Mouse (Mus musculus) lung, postnatal 4 days (tissue): ENCODE data around the gene Bloc1s1.

ENCODE experiments used
- DNase-seq, 2 experiments: peaks; one replicate each; pipeline ENCODE4 v3.0.0; 2021

Bloc1s1 gene

GRCm38 (mm10) chr10:128931441-128931840, 7.6 kb upstream of the Bloc1s1 start:
- no peak for DNase-seq

GRCm38 (mm10) chr10:128929638-128930378, 6.0 kb upstream of the Bloc1s1 start:
- DNase-seq: peak; percentile 65 to 83

- no peak for DNase-seq
Observed at GRCm38 (mm10) chr10:128928356-128928755, 4.5 kb upstream of the Bloc1s1 start.

- peak; percentile 97 to 98 for DNase-seq
Observed at GRCm38 (mm10) chr10:128923013-128923691, 683 bp downstream of the Bloc1s1 start.

GRCm38 (mm10) chr10:128922822-128923012, 1.1 kb downstream of the Bloc1s1 start, which contains the start of gene Rdh5:
Rdh5 (minus strand) TSS chr10:128922888.
- no peak for DNase-seq

DNA sequence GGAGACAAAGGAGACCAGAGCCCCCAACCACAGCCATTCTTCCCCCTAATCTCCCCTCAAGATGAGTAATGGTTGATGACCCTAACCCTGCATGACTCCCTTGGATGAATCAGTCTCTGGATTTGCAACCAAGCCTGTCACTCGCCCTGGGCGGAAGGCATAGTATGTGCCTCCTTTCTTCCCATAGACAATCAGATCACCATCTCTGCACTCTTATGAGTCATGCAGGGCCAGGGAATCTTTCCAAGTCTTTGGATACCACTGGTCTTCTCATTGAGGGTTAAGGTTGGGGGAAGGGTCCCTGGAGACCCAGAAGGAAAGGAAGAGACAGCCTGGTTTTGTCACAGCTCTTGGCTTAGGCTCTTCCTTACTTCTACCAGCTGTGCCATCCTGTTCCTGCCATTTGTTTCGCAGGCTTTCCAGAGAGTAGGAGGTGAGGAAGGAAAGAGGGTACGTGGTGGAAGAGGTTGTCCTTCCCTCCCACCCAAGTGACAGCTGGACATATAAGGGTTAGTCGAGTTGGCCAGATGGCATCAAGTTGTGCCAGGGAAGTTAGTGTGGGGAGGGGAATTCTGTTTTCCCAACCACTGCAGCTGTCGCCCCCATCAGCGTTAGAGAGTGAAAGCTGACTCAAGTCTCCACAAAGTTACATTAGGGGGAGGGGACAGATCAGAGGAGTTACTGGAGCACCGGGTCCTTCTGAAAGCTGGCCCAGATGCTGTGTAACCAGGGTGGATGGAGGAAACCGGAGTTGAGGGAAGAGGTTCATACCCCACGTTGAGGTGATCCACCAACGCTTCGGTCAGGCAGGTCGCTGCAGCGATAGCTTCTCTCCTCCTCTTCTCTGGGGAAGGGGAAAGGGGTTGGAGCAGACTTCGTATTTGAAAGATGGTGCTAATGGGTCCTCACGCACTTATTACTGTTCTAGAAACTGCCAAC, 1.7 kb downstream of the Bloc1s1 start:
- DNase-seq: no peak

DNA sequence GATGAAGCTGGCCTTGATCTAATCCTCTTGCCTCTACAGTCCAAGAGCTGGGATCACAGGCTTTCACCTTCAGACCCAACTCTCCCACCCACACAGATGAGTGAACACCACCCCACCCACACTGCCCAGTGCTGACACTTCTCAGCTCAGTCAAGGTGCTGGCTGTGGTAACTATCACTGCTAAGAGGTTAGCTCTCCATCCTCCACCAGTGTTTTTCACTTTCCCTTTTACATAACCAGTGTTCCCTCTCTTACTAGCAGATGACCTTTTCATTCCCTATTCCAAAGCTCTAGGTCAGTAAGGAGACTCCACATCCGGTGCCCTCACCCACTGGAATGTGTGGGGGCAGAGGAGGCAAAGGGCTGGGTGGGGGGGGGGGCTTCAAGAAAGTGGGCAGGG, 2.6 kb downstream of the Bloc1s1 start:
- no peak for DNase-seq

GRCm38 (mm10) chr10:128920736-128921161, 3.1 kb downstream of the Bloc1s1 start:
- DNase-seq: peak in 1 of 2 experiments; percentile 53

DNA sequence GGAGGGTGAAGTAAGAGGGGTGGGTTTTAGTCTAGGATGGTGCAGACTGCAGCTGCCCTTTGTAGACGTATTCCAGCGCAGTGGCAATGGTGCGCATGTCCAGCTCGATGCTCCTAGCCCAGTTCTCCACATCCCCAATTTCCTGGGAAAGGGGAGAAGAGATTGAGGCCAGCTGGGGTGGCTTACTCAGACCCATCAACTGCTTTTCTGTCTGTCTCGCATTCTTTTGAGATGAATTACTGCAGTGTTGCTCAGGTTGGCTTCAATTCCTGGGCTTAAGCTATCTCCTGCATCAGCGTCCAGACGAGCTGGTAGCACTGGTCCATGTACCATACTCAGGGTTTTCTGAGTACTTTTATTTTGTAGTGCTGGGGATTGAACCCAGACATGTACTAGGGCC, 3.9 kb downstream of the Bloc1s1 start:
- DNase-seq: no peak

- DNase-seq: peak in 1 of 2 experiments; percentile 53
Observed at GRCm38 (mm10) chr10:128919203-128919631, 4.6 kb downstream of the Bloc1s1 start.

- peak in 1 of 2 experiments; percentile 64 for DNase-seq
Observed at GRCm38 (mm10) chr10:128918246-128918645, 5.6 kb downstream of the Bloc1s1 start.

DNA sequence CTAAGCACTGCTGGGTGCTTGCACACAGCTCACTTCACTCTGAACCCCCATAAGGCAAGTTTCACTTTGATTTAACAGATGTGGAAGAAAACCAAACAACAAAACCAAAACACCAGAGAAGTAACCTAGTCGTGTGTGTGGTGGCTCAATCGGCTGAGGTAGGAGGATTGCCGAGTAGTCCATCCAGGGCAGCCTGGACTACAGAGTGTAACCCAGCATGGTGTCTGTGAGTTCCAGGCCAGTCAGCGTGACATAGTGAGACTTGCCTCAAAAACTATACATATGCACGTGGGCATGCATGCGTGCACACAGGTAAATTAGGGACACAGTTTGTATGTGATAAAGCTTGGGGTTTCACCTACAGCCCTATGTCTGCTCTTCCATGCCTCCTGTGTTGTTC, 6.4 kb downstream of the Bloc1s1 start:
- DNase-seq: no peak

DNA sequence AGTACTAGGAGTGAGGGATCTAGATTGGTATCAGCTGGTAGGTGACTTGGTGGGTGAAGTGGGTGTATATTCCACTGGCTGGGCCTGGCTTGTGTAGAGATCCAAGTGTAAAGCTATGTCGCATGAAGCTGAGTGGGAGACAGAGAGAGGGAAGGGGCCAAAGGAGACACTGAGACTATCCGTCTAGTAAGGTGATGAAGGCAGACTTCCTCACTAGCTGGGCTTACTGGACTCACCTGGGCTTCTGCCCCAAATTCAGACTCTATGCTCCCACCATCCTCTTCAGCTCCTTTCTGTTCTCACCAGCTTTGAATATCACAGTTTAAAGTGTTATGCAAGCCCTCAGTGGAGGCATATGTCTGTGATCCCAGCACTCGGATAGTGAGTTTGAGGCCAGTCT, 7.2 kb downstream of the Bloc1s1 start:
- no peak for DNase-seq

DNA sequence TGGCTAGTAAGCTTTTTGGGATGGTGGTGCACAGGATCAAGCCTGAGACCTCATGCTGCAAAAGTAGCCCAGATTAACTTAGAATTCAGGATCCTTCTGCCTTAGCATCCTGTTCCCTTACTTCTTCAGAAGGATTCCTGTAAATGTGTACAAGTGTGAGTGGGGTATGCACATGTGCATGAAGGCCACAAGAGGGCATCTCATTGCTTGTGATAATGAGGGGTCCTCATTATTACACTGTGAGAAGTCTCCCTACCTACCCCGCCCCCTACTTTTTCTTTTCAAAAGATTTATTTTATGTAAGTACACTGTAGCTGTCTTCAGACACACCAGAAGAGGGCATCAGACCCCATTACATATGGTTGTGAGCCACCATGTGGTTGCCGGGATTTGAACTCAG, 8.3 kb downstream of the Bloc1s1 start:
- no peak for DNase-seq

GRCm38 (mm10) chr10:128913696-128914095, 10.1 kb downstream of the Bloc1s1 start:
- DNase-seq: no peak

GRCm38 (mm10) chr10:128913219-128913618, 10.6 kb downstream of the Bloc1s1 start:
- peak; percentile 85 to 92 for DNase-seq

DNA sequence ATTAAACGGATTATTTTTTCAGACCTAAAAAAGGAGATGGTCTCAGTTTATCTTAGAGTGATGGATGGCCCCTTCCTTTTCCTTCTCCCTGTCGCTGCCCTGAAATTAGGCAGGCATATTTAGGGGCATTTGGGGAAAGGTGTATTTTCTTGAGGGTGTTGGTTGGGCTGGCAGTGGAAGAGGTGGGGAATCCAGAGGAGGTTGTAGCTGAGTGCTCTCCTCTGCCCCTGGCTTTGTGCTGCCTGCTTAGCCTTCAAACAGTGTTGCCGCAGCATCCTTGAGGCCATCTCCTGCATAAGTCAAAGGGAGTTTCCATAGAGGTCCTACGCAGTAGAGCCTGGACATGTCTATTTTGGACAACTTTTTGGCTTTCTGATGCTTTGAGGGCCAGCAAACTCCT, 11.0 kb downstream of the Bloc1s1 start:
- DNase-seq: no peak

GRCm38 (mm10) chr10:128912268-128912667, 11.6 kb downstream of the Bloc1s1 start:
- DNase-seq: no peak

DNA sequence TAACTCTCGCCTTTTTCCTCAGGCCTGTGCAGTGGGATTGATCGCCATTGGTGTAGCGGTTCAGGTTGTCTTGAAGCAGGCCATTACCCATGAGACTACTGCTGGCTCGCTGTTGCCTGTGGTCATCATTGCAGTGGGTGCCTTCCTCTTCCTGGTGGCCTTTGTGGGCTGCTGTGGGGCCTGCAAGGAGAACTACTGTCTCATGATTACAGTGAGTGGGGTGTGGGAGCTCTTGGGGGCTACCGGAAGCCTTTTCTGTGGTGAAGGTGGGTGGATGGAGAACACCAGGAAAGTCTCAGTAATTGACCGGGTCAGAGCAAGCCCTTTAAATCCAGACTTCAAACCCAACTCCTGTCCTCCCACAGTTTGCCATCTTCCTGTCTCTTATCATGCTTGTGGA, 12.4 kb downstream of the Bloc1s1 start:
- no peak for DNase-seq

DNA sequence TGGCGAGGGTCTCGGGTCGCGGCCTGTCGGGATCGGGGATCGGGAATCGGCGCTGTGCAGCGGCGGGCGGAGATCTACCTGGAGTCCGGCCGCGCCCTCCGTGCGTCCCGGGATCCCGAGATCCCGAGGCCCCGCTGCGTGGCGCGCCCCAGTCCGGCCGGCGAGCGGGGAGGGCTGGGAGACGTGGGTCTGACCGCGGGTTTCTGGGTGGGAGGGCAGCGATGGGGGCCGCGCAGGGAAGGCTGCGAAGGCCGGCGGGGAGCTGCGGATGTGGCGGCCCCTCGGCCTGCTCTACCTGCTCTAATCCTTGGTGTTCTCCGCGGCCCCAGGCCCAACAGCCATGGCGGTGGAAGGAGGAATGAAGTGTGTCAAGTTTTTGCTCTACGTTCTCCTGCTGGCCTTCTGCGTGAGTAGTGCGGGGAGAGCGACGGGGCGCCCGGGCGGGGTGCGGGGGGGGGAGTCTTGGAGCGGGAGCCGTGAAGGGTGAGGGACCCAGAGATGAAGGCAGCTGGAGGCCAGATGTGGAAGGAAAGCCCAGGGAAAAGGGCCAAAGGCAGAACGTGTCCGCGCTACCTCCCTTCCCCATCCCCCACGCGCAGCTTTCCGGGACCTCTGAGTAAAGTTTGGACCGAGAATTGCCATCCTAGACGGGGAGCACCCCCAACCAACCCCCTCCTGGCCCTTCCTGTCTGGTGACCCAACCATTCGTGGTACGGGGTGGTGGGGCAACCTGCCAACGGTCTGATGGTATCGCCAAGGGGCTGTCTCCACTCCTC, 13.6 kb downstream of the Bloc1s1 start:
- peak; percentile 55 to 71 for DNase-seq

DNA sequence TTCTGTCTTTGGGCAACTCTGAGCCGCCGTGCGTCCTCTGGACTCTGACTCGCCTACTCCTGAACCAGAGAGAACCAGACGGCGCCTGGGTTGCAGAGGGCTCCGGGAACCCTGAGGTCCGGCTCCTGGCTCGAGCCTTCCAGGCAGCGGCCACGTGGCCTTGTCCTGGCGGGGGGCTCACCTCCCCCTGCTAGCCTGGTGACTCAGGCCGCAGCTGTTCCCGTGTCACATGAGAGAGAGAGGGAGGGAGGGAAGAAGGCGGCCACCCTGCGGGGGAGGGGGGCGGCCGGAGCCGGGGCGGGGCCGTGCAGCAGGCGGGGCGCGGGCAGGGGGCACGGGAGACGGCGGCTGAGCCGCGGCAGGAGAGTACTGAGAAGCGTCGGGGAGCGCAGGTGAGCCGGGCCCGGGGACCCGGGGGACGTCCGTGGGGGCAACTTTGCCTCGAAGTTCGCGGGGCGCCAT, 14.2 kb downstream of the Bloc1s1 start:
- peak; percentile 86 to 94 for DNase-seq

GRCm38 (mm10) chr10:128908778-128909448, 14.9 kb downstream of the Bloc1s1 start:
- DNase-seq: no peak
